Comparison of ENCODE assay signal across 8 mouse cellular contexts in genomic region chr11:69366157-69366854, GRCm38 (mm10). TPM values are rescaled to one million over a fixed set of nuclear protein-coding genes. Genes with fewer than 3 reads are reported as not detected.
DNase-seq lines count a peak whose midpoint lies in the region; ATAC-seq and TF ChIP-seq lines count a peak whose summit lies in the region.

No protein-coding gene starts in this region.

- peaks cover 0 to 19% of the 10 kb centered on the region in 2 experiments; a peak in 2 of 4 replicates for H3K4me1 ChIP-seq in ES-E14 (ENCODE audit: control insufficient read depth in 2 of 2, insufficient read depth in 2 of 2, low read length in 2 of 2, poor library complexity in 1 of 2)
- peaks cover 42% of the 10 kb centered on the region for H3K4me1 ChIP-seq in lung, embryonic 16.5 days (replicated peaks; ENCODE audit: control insufficient read depth, insufficient read depth, low read length)

- H3K36me3 ChIP-seq in ES-E14 (ENCODE audit: control insufficient read depth, insufficient read depth, low read length, poor library complexity, severe bottlenecking): no peaks in the 10 kb centered on the region
- H3K36me3 ChIP-seq in lung, embryonic 16.5 days (ENCODE audit: control insufficient read depth, insufficient read depth, low read length): peaks cover 20% of the 10 kb centered on the region

- no peak overlapping the region for H3K27ac ChIP-seq in ES-E14 (ENCODE audit: insufficient read depth, low read depth, low read length, poor library complexity, severe bottlenecking)
- H3K27ac ChIP-seq in lung, embryonic 16.5 days (ENCODE audit: low read length): peak overlapping the region; percentile 100

- H3K9ac ChIP-seq in ES-E14 (ENCODE audit: insufficient read depth, low read depth, low read length, poor library complexity, severe bottlenecking): peak overlapping the region; percentile 24
- H3K9ac ChIP-seq in lung, embryonic 16.5 days (ENCODE audit: low read length): peak overlapping the region; percentile 70

- WGBS in lung, embryonic 16.5 days: under 1% methylated on average over 26 of the region's 26 CpGs

- no peaks in the 10 kb centered on the region for H3K27me3 ChIP-seq in lung, embryonic 16.5 days (ENCODE audit: control insufficient read depth, insufficient read depth, low read depth, low read length)

- H3K4me3 ChIP-seq in ES-E14 (ENCODE audit: insufficient read depth in 1 of 2, low read depth in 1 of 2, low read length in 2 of 2, poor library complexity in 1 of 2, severe bottlenecking in 1 of 2): peak overlapping the region; percentile 36 to 55
- peak overlapping the region; percentile 90 for H3K4me3 ChIP-seq in lung, embryonic 16.5 days (ENCODE audit: low read length)

- H3K4me2 ChIP-seq in lung, embryonic 16.5 days (ENCODE audit: low read depth, low read length): peak overlapping the region; percentile 94

- ATAC-seq in hematopoietic stem cell, adult 5-6 weeks (replicated peaks in 1 of 2; ENCODE audit: insufficient read depth in 1 of 2, low FRiP score in 2 of 2, low TSS enrichment in 1 of 2, low read depth in 1 of 2, poor library complexity in 2 of 2, severe bottlenecking in 2 of 2): peak; percentile 72 to 79
- ATAC-seq in lung, embryonic 16.5 days (ENCODE audit: low read depth): peak; percentile 85

- DNase-seq in ES-E14 (ENCODE audit: low read depth, low spot score): peak; percentile 59
- peak; percentile 77 for DNase-seq in cerebellum, adult 8-10 months
- peak; percentile 94 for DNase-seq in forelimb bud, embryonic 11.5 days (ENCODE audit: low read depth, low spot score)
- peak; percentile 86 for DNase-seq in layer of hippocampus, adult 9-10 months (ENCODE audit: low spot score)
- DNase-seq in ovary, postnatal 10 days (ENCODE audit: low spot score): peak; percentile 89
- DNase-seq in thymus, postnatal 10 days (ENCODE audit: low spot score in 2 of 2): peak; percentile 71 to 75

- H3K9me3 ChIP-seq in ES-E14 (ENCODE audit: control insufficient read depth, insufficient read depth, low read depth, low read length): no peaks in the 10 kb centered on the region
- H3K9me3 ChIP-seq in lung, embryonic 16.5 days (ENCODE audit: control insufficient read depth, low read length): no peaks in the 10 kb centered on the region

- in situ Hi-C loops in ES-E14 (cut with MboI; ENCODE audit: low sequenced_read_pairs in 2 of 2, unreplicated experiment in 2 of 2): no loop called here

TF ChIP-seq in ES-E14, 5 proteins besides CTCF, POLR2A, EP300 and RAD21:
- TF ChIP-seq MAFK (IDR thresholded peaks at IDR 0.05; ENCODE audit: insufficient read depth, low read depth, low read length) (no peak), ZC3H11A (IDR thresholded peaks at IDR 0.05; ENCODE audit: borderline replicate concordance, low read depth, low read length) (no peak), CHD2 (IDR thresholded peaks at IDR 0.05; ENCODE audit: low read depth, low read length) (no peak), ZNF384 (IDR thresholded peaks at IDR 0.05; ENCODE audit: low read depth, low read length) (no peak), HCFC1 (IDR thresholded peaks at IDR 0.05; ENCODE audit: borderline replicate concordance, insufficient read depth, low read length) (no peak)

RNA-seq across cellular contexts. Expression of gene Chd3, which starts 2.9 kb away (rescaled TPM):
- total RNA-seq in ES-E14 (2012; rRNA removed): 21.6 and 27.0 TPM in 2 replicates
- total RNA-seq in hematopoietic stem cell, adult 5-6 weeks (2017): 98.4 and 128 TPM in 2 replicates
- polyA plus RNA-seq in lung, embryonic 16.5 days (2015; fragmentation: Nextera tagmentation; extraction: Ambion mirVana): 56.9 and 60.3 TPM in 2 replicates

RNA-seq across cellular contexts. Expression of gene Rnf227, which starts 26.0 kb away (rescaled TPM):
- 1.3 and 1.8 TPM in 2 replicates for total RNA-seq in ES-E14 (2012; rRNA removed)
- total RNA-seq in hematopoietic stem cell, adult 5-6 weeks (2017): 10.7 and 14.6 TPM in 2 replicates
- polyA plus RNA-seq in lung, embryonic 16.5 days (2015; fragmentation: Nextera tagmentation; extraction: Ambion mirVana): 11.0 and 12.6 TPM in 2 replicates

RNA-seq across cellular contexts. Expression of gene Naa38, which starts 29.0 kb away (rescaled TPM):
- 191 and 202 TPM in 2 replicates for total RNA-seq in ES-E14 (2012; rRNA removed)
- 93.2 and 152 TPM in 2 replicates for total RNA-seq in hematopoietic stem cell, adult 5-6 weeks (2017)
- 158 and 165 TPM in 2 replicates for polyA plus RNA-seq in lung, embryonic 16.5 days (2015; fragmentation: Nextera tagmentation; extraction: Ambion mirVana)

RNA-seq across cellular contexts. Expression of gene Cyb5d1, which starts 29.1 kb away (rescaled TPM):
- 18.8 and 29.0 TPM in 2 replicates for total RNA-seq in ES-E14 (2012; rRNA removed)
- 59.7 and 69.7 TPM in 2 replicates for total RNA-seq in hematopoietic stem cell, adult 5-6 weeks (2017)
- polyA plus RNA-seq in lung, embryonic 16.5 days (2015; fragmentation: Nextera tagmentation; extraction: Ambion mirVana): 32.3 and 32.6 TPM in 2 replicates

RNA-seq across cellular contexts. Expression of gene Tmem88, which starts 31.7 kb away (rescaled TPM):
- total RNA-seq in ES-E14 (2012; rRNA removed): 23.9 and 43.3 TPM in 2 replicates
- total RNA-seq in hematopoietic stem cell, adult 5-6 weeks (2017): 0.74 and 1.5 TPM in 2 replicates
- polyA plus RNA-seq in lung, embryonic 16.5 days (2015; fragmentation: Nextera tagmentation; extraction: Ambion mirVana): 54.7 and 57.4 TPM in 2 replicates
